ENCODE assay signal across 9 mouse cellular contexts in the genomic region with DNA sequence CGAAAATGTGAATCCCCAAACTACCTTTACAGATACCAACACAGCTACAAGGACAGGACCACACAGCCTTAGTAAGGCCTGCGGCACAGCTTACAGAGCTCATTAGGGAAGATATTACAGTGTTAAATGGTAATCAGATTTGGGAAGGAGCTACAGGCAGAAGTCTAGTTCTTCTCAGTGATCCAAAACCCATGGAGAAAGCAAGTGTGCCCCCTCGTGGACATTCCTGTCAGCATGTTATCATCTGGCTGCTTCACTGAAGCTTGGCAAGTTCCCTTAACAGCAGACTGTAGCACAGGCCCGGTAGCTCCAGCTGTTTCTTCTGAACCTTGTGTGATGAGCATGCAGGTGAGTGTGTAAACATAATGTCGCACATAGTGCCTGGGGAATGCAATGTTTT.
DNase-seq lines count a peak whose midpoint lies in the region; ATAC-seq and TF ChIP-seq lines count a peak whose summit lies in the region.
"Had no signal": no experiment of that assay in that cellular context is flagged by ENCODE, and none has a peak within 500 bp of the region (broad histone marks: within the 10 kb centered on the region; RNA-seq: fewer than 3 reads in every experiment).

No protein-coding gene starts in this region.

- DNase-seq in midbrain, embryonic 10.5 days (ENCODE audit: low spot score) = peak; percentile 51
- DNase-seq in c-Kit-positive CD71-positive TER-119-positive erythroid progenitor cells, embryonic 14.5 days (ENCODE audit: low spot score) = peak; percentile 14
- peak; percentile 90 for DNase-seq in forebrain, embryonic 14.5 days (ENCODE audit: low spot score)
- peak; percentile 85 for DNase-seq in kidney, adult 18-20 months
- DNase-seq in left cerebral cortex, postnatal 10 days (ENCODE audit: extremely low spot score in 1 of 2, low spot score in 2 of 2) = peak; percentile 87
- DNase-seq in midbrain, postnatal 0 days (ENCODE audit: low spot score) = peak; percentile 94
- DNase-seq in urinary bladder, postnatal 4 days (ENCODE audit: low spot score in 2 of 2) = peak; percentile 55 to 67

- H3K27me3 ChIP-seq in midbrain, embryonic 10.5 days (ENCODE audit: low read depth, poor library complexity, severe bottlenecking) = 0 out of 2 replicates have a peak, but pooled peaks cover 3% of the 10 kb centered on the region
- H3K27me3 ChIP-seq in midbrain, embryonic 15.5 days (replicated peaks) = no peaks in the 10 kb centered on the region
- no peaks in the 10 kb centered on the region for H3K27me3 ChIP-seq in forebrain, embryonic 14.5 days (replicated peaks; ENCODE audit: control insufficient read depth, insufficient read depth, low read length)
- H3K27me3 ChIP-seq in midbrain, postnatal 0 days (ENCODE audit: insufficient read depth, low read length) = no peaks in the 10 kb centered on the region
- H3K27me3 ChIP-seq: midbrain, embryonic 12.5 days had no signal

- no peak overlapping the region for H3K4me3 ChIP-seq in midbrain, embryonic 10.5 days
- no peak overlapping the region for H3K4me3 ChIP-seq in midbrain, embryonic 15.5 days
- H3K4me3 ChIP-seq in forebrain, embryonic 14.5 days (ENCODE audit: low read depth, low read length) = no peak overlapping the region
- no peak overlapping the region for H3K4me3 ChIP-seq in midbrain, postnatal 0 days (ENCODE audit: low read depth, low read length)
- H3K4me3 ChIP-seq: midbrain, embryonic 12.5 days had no signal

- WGBS in midbrain, embryonic 10.5 days = 54% methylated on average over 5 of the region's 5 CpGs
- WGBS in midbrain, embryonic 15.5 days = 45% methylated on average over 5 of the region's 5 CpGs
- 38% methylated on average over 5 of the region's 5 CpGs for WGBS in forebrain, embryonic 14.5 days
- WGBS in midbrain, postnatal 0 days = 45% methylated on average over 5 of the region's 5 CpGs

- 0 out of 2 replicates have a peak, but pooled peaks cover 7% of the 10 kb centered on the region for H3K4me1 ChIP-seq in midbrain, embryonic 10.5 days
- H3K4me1 ChIP-seq in midbrain, embryonic 15.5 days = peaks cover 2% of the 10 kb centered on the region; the same call in 1 of the 2 replicates
- H3K4me1 ChIP-seq in forebrain, embryonic 14.5 days (ENCODE audit: control insufficient read depth, insufficient read depth, low read length) = no peaks in the 10 kb centered on the region
- H3K4me1 ChIP-seq in midbrain, postnatal 0 days (ENCODE audit: insufficient read depth, low read length) = no peaks in the 10 kb centered on the region
- H3K4me1 ChIP-seq: midbrain, embryonic 12.5 days had no signal

- no peak overlapping the region for H3K27ac ChIP-seq in midbrain, embryonic 10.5 days (replicated peaks)
- H3K27ac ChIP-seq in midbrain, embryonic 15.5 days = no peak overlapping the region
- H3K27ac ChIP-seq in forebrain, embryonic 14.5 days (ENCODE audit: low read depth, low read length) = no peak overlapping the region
- no peak overlapping the region for H3K27ac ChIP-seq in midbrain, postnatal 0 days (ENCODE audit: low read depth, low read length)
- H3K27ac ChIP-seq: midbrain, embryonic 12.5 days had no signal

- ATAC-seq in midbrain, embryonic 15.5 days (replicated peaks) = no peak
- ATAC-seq in forebrain, embryonic 14.5 days = peak; percentile 62
- ATAC-seq in midbrain, postnatal 0 days (ENCODE audit: low FRiP score) = 0 out of 2 replicates have a peak, but pooled peaks have one; percentile 27

- no peak overlapping the region for H3K4me2 ChIP-seq in midbrain, embryonic 15.5 days
- H3K4me2 ChIP-seq in forebrain, embryonic 14.5 days (ENCODE audit: low read length) = no peak overlapping the region
- no peak overlapping the region for H3K4me2 ChIP-seq in midbrain, postnatal 0 days (ENCODE audit: low read depth, low read length, poor library complexity, severe bottlenecking)
- H3K4me2 ChIP-seq: midbrain, embryonic 12.5 days had no signal

- H3K9me3 ChIP-seq in midbrain, embryonic 10.5 days (replicated peaks) = no peaks in the 10 kb centered on the region
- no peaks in the 10 kb centered on the region for H3K9me3 ChIP-seq in midbrain, embryonic 15.5 days
- no peaks in the 10 kb centered on the region for H3K9me3 ChIP-seq in forebrain, embryonic 14.5 days (replicated peaks; ENCODE audit: control insufficient read depth, low read length)
- H3K9me3 ChIP-seq in midbrain, postnatal 0 days (ENCODE audit: low read length) = no peaks in the 10 kb centered on the region
- H3K9me3 ChIP-seq: midbrain, embryonic 12.5 days had no signal

- no peaks in the 10 kb centered on the region for H3K36me3 ChIP-seq in midbrain, embryonic 10.5 days
- no peaks in the 10 kb centered on the region for H3K36me3 ChIP-seq in midbrain, embryonic 15.5 days (replicated peaks)
- H3K36me3 ChIP-seq in forebrain, embryonic 14.5 days (ENCODE audit: control insufficient read depth, insufficient read depth, low read length) = no peaks in the 10 kb centered on the region
- no peaks in the 10 kb centered on the region for H3K36me3 ChIP-seq in midbrain, postnatal 0 days (ENCODE audit: insufficient read depth, low read length)
- H3K36me3 ChIP-seq: midbrain, embryonic 12.5 days had no signal

- H3K9ac ChIP-seq in midbrain, embryonic 15.5 days = no peak overlapping the region
- no peak overlapping the region for H3K9ac ChIP-seq in forebrain, embryonic 14.5 days (ENCODE audit: low read length)
- H3K9ac ChIP-seq in midbrain, postnatal 0 days (replicated peaks; ENCODE audit: low read length, poor library complexity, severe bottlenecking) = no peak overlapping the region
- H3K9ac ChIP-seq: midbrain, embryonic 12.5 days had no signal

- TF ChIP-seq CTCF in midbrain, postnatal 0 days (IDR thresholded peaks at IDR 0.05) = peak; percentile 87

- intact Hi-C loops in left cerebral cortex, postnatal 10 days (cut with DNase I) = loop anchor here (5.0 kb wide), 2 partner anchors 136 to 546 kb away; no protein-coding TSS in a partner anchor

Comparison
In these comparisons a context has a peak if more than half of its experiments do, and no peak if none do; other contexts are left out.
1. DNase-seq: peak in every context shown above with its lines; median percentile 94 in midbrain, postnatal 0 days; 90 in forebrain, embryonic 14.5 days; 87 in left cerebral cortex, postnatal 10 days; 85 in kidney, adult 18-20 months; 61 in urinary bladder, postnatal 4 days; 51 in midbrain, embryonic 10.5 days; 14 in c-Kit-positive CD71-positive TER-119-positive erythroid progenitor cells, embryonic 14.5 days.